Mouse (Mus musculus): Measurements from ENCODE around the gene Gm20388. TPM values are rescaled to one million over a fixed set of nuclear protein-coding genes. Genes with fewer than 3 reads are reported as not detected.
A peak's percentile ranks its signal among the peaks of the same experiment; 100 is the strongest.

The Gm20388 gene
- total RNA-seq, 2 experiments from 2014 or later = 12.7 TPM; not detected in 1

GRCm38 (mm10) chr8:119915298-119915697, 4.7 kb downstream of the Gm20388 start:
- no peak for DNase-seq

GRCm38 (mm10) chr8:119916237-119916892, 5.7 kb downstream of the Gm20388 start:
- no peak for DNase-seq

GRCm38 (mm10) chr8:119917415-119917814, 6.8 kb downstream of the Gm20388 start:
- no peak for DNase-seq

- no peak for DNase-seq
These were observed 7.5 kb downstream of the Gm20388 start for GRCm38 (mm10) chr8:119918155-119918567.

GRCm38 (mm10) chr8:119923259-119923658, 12.6 kb downstream of the Gm20388 start:
- DNase-seq = no peak

- no peak for DNase-seq
These were observed 14.8 kb downstream of the Gm20388 start for GRCm38 (mm10) chr8:119925428-119925827.

GRCm38 (mm10) chr8:119926474-119926873, 15.8 kb downstream of the Gm20388 start:
- DNase-seq = no peak

- DNase-seq = no peak
These were observed 16.9 kb downstream of the Gm20388 start for GRCm38 (mm10) chr8:119927422-119928092.

GRCm38 (mm10) chr8:119931317-119931716, 20.7 kb downstream of the Gm20388 start:
- no peak for DNase-seq

- DNase-seq = no peak
These were observed 23.0 kb downstream of the Gm20388 start for GRCm38 (mm10) chr8:119933681-119934080.

GRCm38 (mm10) chr8:119935541-119935940, 24.9 kb downstream of the Gm20388 start:
- no peak for DNase-seq

- no peak for DNase-seq
These were observed 27.8 kb downstream of the Gm20388 start for GRCm38 (mm10) chr8:119938481-119938880.

GRCm38 (mm10) chr8:119939336-119939735, 28.7 kb downstream of the Gm20388 start:
- no peak for DNase-seq

GRCm38 (mm10) chr8:119941471-119941870, 30.8 kb downstream of the Gm20388 start:
- no peak for DNase-seq

- no peak for DNase-seq
These were observed 33.0 kb downstream of the Gm20388 start for GRCm38 (mm10) chr8:119943616-119944015.

GRCm38 (mm10) chr8:119944096-119944811, 33.6 kb downstream of the Gm20388 start:
- peak; percentile 70 to 72 for DNase-seq

- DNase-seq = no peak
These were observed 35.8 kb downstream of the Gm20388 start for GRCm38 (mm10) chr8:119946326-119946865.

GRCm38 (mm10) chr8:119947653-119948052, 37.0 kb downstream of the Gm20388 start:
- no peak for DNase-seq

GRCm38 (mm10) chr8:119948340-119948739, 37.7 kb downstream of the Gm20388 start:
- no peak for DNase-seq

- DNase-seq = no peak
These were observed 41.6 kb downstream of the Gm20388 start for GRCm38 (mm10) chr8:119952282-119952681.

- DNase-seq = peak; percentile 40 to 63
These were observed 42.1 kb downstream of the Gm20388 start for GRCm38 (mm10) chr8:119952747-119953146.

- DNase-seq = no peak
These were observed 44.7 kb downstream of the Gm20388 start for GRCm38 (mm10) chr8:119955333-119955732.

GRCm38 (mm10) chr8:119958076-119958475, 47.4 kb downstream of the Gm20388 start:
- no peak for DNase-seq
